Mouse (Mus musculus) thymus, adult 2 months (tissue): Measurements from ENCODE around the gene Cpne8. TPM values are rescaled to one million over a fixed set of nuclear protein-coding genes. Genes with fewer than 3 reads are reported as not detected.

ENCODE experiments used
- DNase-seq: peaks from one replicate; pipeline ENCODE4 v3.0.0; 2021
- H3K27ac ChIP-seq: fragments of 200-500 bp; 2 replicates; pipeline ENCODE4 v1.5.1; 2012; ENCODE audit warnings: low read length, control low read depth; ENCODE audit not compliant: control insufficient read depth, insufficient read depth
- H3K27me3 ChIP-seq: fragments of 200-500 bp; 2 replicates; pipeline ENCODE4 v1.6.1; 2012; ENCODE audit warnings: mild to moderate bottlenecking, low read length, moderate library complexity, mixed read lengths; ENCODE audit not compliant: control insufficient read depth, insufficient read depth
- H3K36me3 ChIP-seq: fragments of 200-500 bp; 2 replicates; pipeline ENCODE4 v1.6.1; 2012; ENCODE audit warnings: mild to moderate bottlenecking, low read length, moderate library complexity; ENCODE audit not compliant: control insufficient read depth, insufficient read depth
- H3K4me1 ChIP-seq: fragments of 200-500 bp; replicated peaks from 2 replicates; pipeline ENCODE4 v1.6.1; 2012; ENCODE audit warnings: low read length; ENCODE audit not compliant: control insufficient read depth, insufficient read depth
- H3K4me3 ChIP-seq: fragments of 200-500 bp; 2 replicates; pipeline ENCODE4 v1.5.1; 2012; ENCODE audit warnings: mild to moderate bottlenecking, low read length, control low read depth, moderate library complexity; ENCODE audit not compliant: control insufficient read depth, insufficient read depth
- CTCF ChIP-seq: fragments of 200-500 bp; IDR thresholded peaks from 2 replicates; pipeline ENCODE4 v1.5.1; 2012; ENCODE audit warnings: mild to moderate bottlenecking, control low read depth, low read length, moderate library complexity, borderline replicate concordance; ENCODE audit not compliant: control insufficient read depth, poor library complexity, insufficient read depth; ENCODE audit errors: extremely low read depth
- POLR2A ChIP-seq: fragments of 200-500 bp; IDR thresholded peaks from 2 replicates; pipeline ENCODE4 v1.6.1; 2012; ENCODE audit warnings: mild to moderate bottlenecking, low read length, control low read depth, moderate library complexity; ENCODE audit not compliant: control insufficient read depth, poor library complexity, insufficient read depth; ENCODE audit errors: extremely low read depth
- WGBS: fragments of 180-500 bp; shearing (Covaris S2); methylation state at CpG from one replicate; pipeline ENCODE4 v1.1.7; 2018; 5-methylcytosine and 5-hydroxymethylcytosine counted together
- polyA plus RNA-seq: library from polyadenylated mRNA; depleted of rRNA; stranded (reverse); fragments of >200 nt; gene quantifications from 2 replicates; pipeline ENCODE4 v1.2.3, GENCODE M21; 2012; rRNA removed

The Cpne8 gene
- 4.7 and 6.4 TPM in 2 replicates for polyA plus RNA-seq

DNA sequence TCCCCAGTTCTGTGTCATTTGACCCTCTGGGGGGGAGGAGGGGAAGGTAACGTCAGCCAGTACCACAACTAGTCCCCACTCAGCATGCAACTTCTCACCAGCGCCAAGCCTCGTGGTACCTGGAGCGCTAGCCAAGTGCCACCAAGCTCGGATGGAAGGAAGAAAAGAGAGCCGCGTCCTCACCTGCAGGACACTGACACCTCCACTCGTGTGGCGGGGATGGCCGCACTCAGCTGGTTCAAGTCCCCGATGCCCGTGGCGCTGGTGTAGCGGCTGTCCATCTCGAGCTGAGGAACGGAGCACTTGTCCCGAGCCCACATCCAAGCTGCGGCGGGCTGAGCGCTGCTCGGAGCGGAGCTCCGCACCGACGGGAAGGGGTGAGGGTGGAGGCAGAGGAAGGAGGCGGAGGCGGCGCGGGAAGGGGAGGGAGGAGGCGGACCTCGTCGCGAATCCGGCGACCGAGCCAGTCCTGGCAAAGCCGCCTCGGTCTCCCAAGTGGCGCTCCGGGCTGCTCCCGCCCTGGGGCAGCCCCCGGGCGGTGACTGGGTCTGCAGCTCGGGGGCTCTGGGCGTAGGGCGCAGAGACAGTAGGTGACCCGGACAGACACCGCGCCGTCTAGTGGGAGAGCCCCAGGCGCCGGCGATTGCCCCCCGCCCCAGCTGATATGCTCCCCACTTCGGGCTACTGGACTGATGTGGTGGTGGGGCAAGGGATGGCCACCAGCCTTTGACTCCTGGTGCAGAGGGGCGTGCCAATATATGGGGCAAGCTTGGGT is at the start of gene Cpne8:
TSS of gene Cpne8 (minus strand) at position 448 of the 775 bp plus-strand sequence.
- DNase-seq = peak; percentile 42
- peaks cover 4% of the 10 kb centered on the region; the same call in 1 of the 2 replicates for H3K27me3 ChIP-seq

DNA sequence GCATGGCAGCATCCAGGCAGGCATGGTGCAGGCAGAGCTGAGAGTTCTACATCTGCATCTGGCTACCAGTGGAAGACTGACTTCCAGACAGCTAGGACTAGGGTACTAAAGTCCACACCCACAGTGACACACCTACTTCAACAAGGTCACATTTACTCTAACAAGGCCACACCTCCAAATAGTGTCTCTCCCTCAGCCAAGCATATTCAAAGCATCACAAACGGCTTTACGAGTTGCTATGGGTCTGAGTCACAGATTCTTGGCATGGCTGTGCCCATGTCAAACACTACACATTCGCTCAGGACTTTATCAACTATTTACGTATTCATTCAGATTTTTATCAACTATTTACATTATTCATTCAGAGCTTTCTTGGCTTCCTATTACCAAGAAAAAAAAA is 38.5 kb upstream of the Cpne8 start:
- Histone ChIP-seq H3K36me3 (no peaks in the 10 kb centered on the region), H3K4me1 (no peaks in the 10 kb centered on the region), H3K27ac (no peak overlapping the region), H3K4me3 (no peak overlapping the region), H3K27me3 (no peaks in the 10 kb centered on the region)
- WGBS = 88% methylated on average over 4 of the region's 4 CpGs
- TF ChIP-seq POLR2A (no peak), CTCF (no peak)
- DNase-seq = no peak

More for the DNA sequence above, at the start of gene Cpne8:
- H3K4me1 ChIP-seq = no peaks in the 10 kb centered on the region
- 3% methylated on average over 55 of the region's 56 CpGs for WGBS
- H3K27ac ChIP-seq = no peak within 1 kb of the TSS
- TF ChIP-seq CTCF (no peak), POLR2A (no peak)
- H3K36me3 ChIP-seq = no peaks in the 10 kb centered on the region
- H3K4me3 ChIP-seq = peak within 1 kb of the TSS; percentile 35

DNA sequence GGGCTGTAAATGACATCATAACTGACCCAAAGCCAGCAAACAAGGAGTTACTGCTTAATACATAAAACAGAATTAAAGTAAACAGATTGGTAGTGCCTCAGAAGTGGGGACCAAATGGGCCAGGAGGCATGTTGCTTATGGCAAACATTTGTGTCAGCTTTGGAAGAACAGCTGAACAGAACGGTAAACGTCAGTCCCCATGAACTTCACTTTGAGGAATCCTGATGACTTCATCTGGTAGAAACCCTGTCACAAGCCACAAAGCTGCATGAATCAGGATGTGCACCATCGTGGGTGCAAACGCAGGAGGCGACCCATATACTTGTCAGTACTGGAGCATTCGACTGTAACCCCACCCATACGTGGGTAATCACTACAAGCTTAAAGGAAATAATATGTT is 30.1 kb upstream of the Cpne8 start:
- H3K4me3 ChIP-seq = no peak overlapping the region

DNA sequence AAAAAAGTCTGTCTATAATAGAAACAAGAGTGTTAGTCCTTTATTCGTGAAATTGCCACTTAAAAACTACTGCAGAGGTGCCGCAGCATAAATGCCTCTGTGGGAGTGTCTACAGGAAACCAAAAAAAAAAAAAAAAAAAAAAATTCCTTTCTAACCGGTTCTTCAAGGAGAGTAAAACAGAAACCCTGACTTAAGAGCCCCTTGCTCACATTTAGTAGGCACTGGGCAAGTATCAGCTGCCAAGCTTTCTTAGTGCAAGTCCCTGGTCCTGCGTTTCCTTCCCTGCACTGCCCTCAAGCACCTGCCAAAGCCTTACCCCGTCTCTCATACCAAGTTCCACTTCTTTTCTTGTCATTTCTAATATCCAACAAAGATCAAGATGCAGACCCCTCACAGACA is 25.1 kb upstream of the Cpne8 start:
- Histone ChIP-seq H3K36me3 (no peaks in the 10 kb centered on the region), H3K27me3 (no peaks in the 10 kb centered on the region), H3K4me1 (no peaks in the 10 kb centered on the region), H3K27ac (no peak overlapping the region), H3K4me3 (no peak overlapping the region)
- no peak for TF ChIP-seq CTCF
- TF ChIP-seq POLR2A = no peak
- DNase-seq = peak; percentile 11
- 62% methylated on average over 5 of the region's 5 CpGs for WGBS

More for the DNA sequence above, 30.1 kb upstream of the Cpne8 start:
- Histone ChIP-seq H3K27ac (no peak overlapping the region), H3K4me1 (no peaks in the 10 kb centered on the region), H3K27me3 (no peaks in the 10 kb centered on the region), H3K36me3 (no peaks in the 10 kb centered on the region)
- DNase-seq = no peak
- 93% methylated on average over 7 of the region's 7 CpGs for WGBS
- TF ChIP-seq CTCF = no peak
- no peak for TF ChIP-seq POLR2A

DNA sequence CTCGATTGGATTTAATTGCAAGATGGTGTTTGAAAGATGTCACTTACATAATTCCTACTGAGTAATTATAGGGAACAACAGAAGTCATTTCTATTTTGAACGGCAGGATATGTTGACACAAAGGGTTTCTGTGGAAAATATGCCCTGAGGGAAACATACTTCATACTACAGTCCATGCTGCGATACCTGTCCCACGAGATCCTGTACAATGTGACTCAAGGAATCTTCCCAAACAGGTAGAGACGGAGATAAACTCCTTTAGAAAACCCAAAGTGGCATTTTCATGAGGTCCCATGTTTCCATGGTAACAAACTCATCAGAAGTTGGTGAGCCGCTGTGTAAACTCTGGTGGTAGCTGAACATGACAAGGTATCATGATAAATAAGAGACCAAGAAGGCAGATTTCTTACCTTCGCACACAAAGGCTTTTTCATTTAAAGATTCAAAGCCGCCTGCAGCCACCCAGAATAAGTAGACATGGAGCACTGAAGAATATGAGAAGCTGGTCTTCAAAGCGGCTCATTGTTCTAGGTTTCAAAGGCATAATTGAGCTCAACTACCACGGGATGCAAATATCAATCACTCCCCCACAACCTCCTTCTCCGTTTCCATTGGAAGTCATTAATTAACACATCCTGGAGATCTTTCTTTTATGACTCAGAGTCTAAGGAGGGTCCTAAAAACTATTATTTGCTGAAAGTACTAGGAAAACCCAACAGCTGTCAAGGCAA is 24.4 kb upstream of the Cpne8 start:
- no peak overlapping the region for H3K27ac ChIP-seq
- no peak for DNase-seq
- no peak overlapping the region for H3K4me3 ChIP-seq
- no peak for TF ChIP-seq CTCF
- no peak for TF ChIP-seq POLR2A
- WGBS = 88% methylated on average over 11 of the region's 11 CpGs
- no peaks in the 10 kb centered on the region for H3K4me1 ChIP-seq
- H3K27me3 ChIP-seq = no peaks in the 10 kb centered on the region
- H3K36me3 ChIP-seq = no peaks in the 10 kb centered on the region

DNA sequence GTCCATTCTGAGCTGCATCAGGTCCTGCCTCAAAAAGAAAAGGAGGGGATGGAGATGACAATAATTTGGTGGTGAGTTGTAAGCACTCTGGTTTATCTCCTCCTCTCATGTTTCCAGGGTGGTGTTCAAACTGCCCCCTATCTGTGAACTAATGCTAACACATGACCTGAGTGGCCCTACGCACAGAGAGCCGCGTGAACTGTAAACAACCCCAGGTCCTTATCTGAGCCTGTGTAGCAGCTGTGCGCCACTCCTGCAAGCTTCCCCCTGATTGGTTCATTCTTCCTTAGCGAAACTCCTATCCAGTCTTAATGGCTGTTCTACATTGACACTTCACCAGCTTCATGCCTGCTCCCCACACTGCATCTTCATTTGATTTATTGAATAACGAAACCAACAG is 7.5 kb upstream of the Cpne8 start:
- no peak overlapping the region for H3K4me3 ChIP-seq
- H3K27me3 ChIP-seq = no peaks in the 10 kb centered on the region
- WGBS = 95% methylated on average over 6 of the region's 6 CpGs
- H3K27ac ChIP-seq = no peak overlapping the region
- H3K4me1 ChIP-seq = no peaks in the 10 kb centered on the region
- H3K36me3 ChIP-seq = no peaks in the 10 kb centered on the region
- TF ChIP-seq CTCF = no peak
- no peak for TF ChIP-seq POLR2A
- DNase-seq = no peak
